Mouse (Mus musculus): ENCODE data around the gene Thra. TPM values are rescaled to one million over a fixed set of nuclear protein-coding genes. Genes with fewer than 3 reads are reported as not detected.

The Thra gene
- polyA plus RNA-seq, 1 experiment = 83.9 TPM

GRCm38 (mm10) chr11:98784139-98784538 is 43.7 kb downstream of the Thra start:
- peak overlapping the region; percentile 86 for H3K27ac ChIP-seq (ENCODE audit: insufficient read depth, low read length)

GRCm38 (mm10) chr11:98785214-98785613 is 44.8 kb downstream of the Thra start:
- peaks cover 18% of the 10 kb centered on the region for H3K4me1 ChIP-seq (ENCODE audit: control insufficient read depth, insufficient read depth, low read length)
- no peak overlapping the region for H3K4me3 ChIP-seq (ENCODE audit: insufficient read depth, low read length)
- TF ChIP-seq CTCF (IDR thresholded peaks at IDR 0.05; ENCODE audit: borderline replicate concordance, insufficient read depth, low read length) (no peak), POLR2A (IDR thresholded peaks at IDR 0.05; ENCODE audit: low read depth, low read length) (no peak)
- peak overlapping the region; percentile 88 for H3K27ac ChIP-seq (ENCODE audit: insufficient read depth, low read length)

More at GRCm38 (mm10) chr11:98784139-98784538, 43.7 kb downstream of the Thra start:
- TF ChIP-seq CTCF (IDR thresholded peaks at IDR 0.05; ENCODE audit: borderline replicate concordance, insufficient read depth, low read length) (no peak), POLR2A (IDR thresholded peaks at IDR 0.05; ENCODE audit: low read depth, low read length) (no peak)
- peaks cover 18% of the 10 kb centered on the region for H3K4me1 ChIP-seq (ENCODE audit: control insufficient read depth, insufficient read depth, low read length)
- H3K4me3 ChIP-seq (ENCODE audit: insufficient read depth, low read length) = no peak overlapping the region

GRCm38 (mm10) chr11:98785772-98786281 is 45.4 kb downstream of the Thra start:
- Histone ChIP-seq H3K4me3 (ENCODE audit: insufficient read depth, low read length) (no peak overlapping the region), H3K27ac (ENCODE audit: insufficient read depth, low read length) (peak overlapping the region; percentile 88), H3K4me1 (ENCODE audit: control insufficient read depth, insufficient read depth, low read length) (peaks cover 18% of the 10 kb centered on the region)
- TF ChIP-seq CTCF (IDR thresholded peaks at IDR 0.05; ENCODE audit: borderline replicate concordance, insufficient read depth, low read length) (peak; percentile 54; the same call in 1 of the 2 replicates), POLR2A (IDR thresholded peaks at IDR 0.05; ENCODE audit: low read depth, low read length) (0 out of 2 replicates have a peak, but pooled peaks have one; percentile 16)

GRCm38 (mm10) chr11:98786359-98787214 is 46.1 kb downstream of the Thra start:
- Histone ChIP-seq H3K27ac (ENCODE audit: insufficient read depth, low read length) (peak overlapping the region; percentile 88), H3K4me1 (ENCODE audit: control insufficient read depth, insufficient read depth, low read length) (peaks cover 18% of the 10 kb centered on the region), H3K4me3 (ENCODE audit: insufficient read depth, low read length) (no peak overlapping the region)
- TF ChIP-seq CTCF (IDR thresholded peaks at IDR 0.05; ENCODE audit: borderline replicate concordance, insufficient read depth, low read length) (peak; percentile 48; the same call in 1 of the 2 replicates), POLR2A (IDR thresholded peaks at IDR 0.05; ENCODE audit: low read depth, low read length) (no peak)

GRCm38 (mm10) chr11:98787229-98787628 is 46.8 kb downstream of the Thra start:
- Histone ChIP-seq H3K4me3 (ENCODE audit: insufficient read depth, low read length) (no peak overlapping the region), H3K4me1 (ENCODE audit: control insufficient read depth, insufficient read depth, low read length) (peaks cover 18% of the 10 kb centered on the region), H3K27ac (ENCODE audit: insufficient read depth, low read length) (peak overlapping the region; percentile 38; the same call in 1 of the 2 replicates)
- TF ChIP-seq POLR2A (IDR thresholded peaks at IDR 0.05; ENCODE audit: low read depth, low read length) (no peak), CTCF (IDR thresholded peaks at IDR 0.05; ENCODE audit: borderline replicate concordance, insufficient read depth, low read length) (no peak)

- TF ChIP-seq CTCF (IDR thresholded peaks at IDR 0.05; ENCODE audit: borderline replicate concordance, insufficient read depth, low read length) (no peak), POLR2A (IDR thresholded peaks at IDR 0.05; ENCODE audit: low read depth, low read length) (no peak)
- no peak overlapping the region for H3K4me3 ChIP-seq (ENCODE audit: insufficient read depth, low read length)
- no peak overlapping the region for H3K27ac ChIP-seq (ENCODE audit: insufficient read depth, low read length)
- H3K4me1 ChIP-seq (ENCODE audit: control insufficient read depth, insufficient read depth, low read length) = peaks cover 15% of the 10 kb centered on the region
Observed at GRCm38 (mm10) chr11:98787691-98788090, 47.3 kb downstream of the Thra start.

- TF ChIP-seq CTCF (IDR thresholded peaks at IDR 0.05; ENCODE audit: borderline replicate concordance, insufficient read depth, low read length) = no peak
- TF ChIP-seq POLR2A (IDR thresholded peaks at IDR 0.05; ENCODE audit: low read depth, low read length) = no peak
- Histone ChIP-seq H3K27ac (ENCODE audit: insufficient read depth, low read length) (peak overlapping the region; percentile 22), H3K4me3 (ENCODE audit: insufficient read depth, low read length) (no peak overlapping the region), H3K4me1 (ENCODE audit: control insufficient read depth, insufficient read depth, low read length) (peaks cover 12% of the 10 kb centered on the region)
Observed at GRCm38 (mm10) chr11:98788139-98788538, 47.7 kb downstream of the Thra start.

GRCm38 (mm10) chr11:98788550-98789218 is 48.2 kb downstream of the Thra start:
- peaks cover 10% of the 10 kb centered on the region for H3K4me1 ChIP-seq (ENCODE audit: control insufficient read depth, insufficient read depth, low read length)
- H3K4me3 ChIP-seq (ENCODE audit: insufficient read depth, low read length) = peak overlapping the region; percentile 41
- TF ChIP-seq CTCF (IDR thresholded peaks at IDR 0.05; ENCODE audit: borderline replicate concordance, insufficient read depth, low read length) (peak; percentile 63; the same call in 1 of the 2 replicates), POLR2A (IDR thresholded peaks at IDR 0.05; ENCODE audit: low read depth, low read length) (peak; percentile 34; the same call in 1 of the 2 replicates)

GRCm38 (mm10) chr11:98789219-98789807 is 48.9 kb downstream of the Thra start:
- TF ChIP-seq CTCF (IDR thresholded peaks at IDR 0.05; ENCODE audit: borderline replicate concordance, insufficient read depth, low read length) (no peak), POLR2A (IDR thresholded peaks at IDR 0.05; ENCODE audit: low read depth, low read length) (peak; percentile 32; the same call in 1 of the 2 replicates)
- Histone ChIP-seq H3K4me3 (ENCODE audit: insufficient read depth, low read length) (peak overlapping the region; percentile 41), H3K27ac (ENCODE audit: insufficient read depth, low read length) (peak overlapping the region; percentile 39), H3K4me1 (ENCODE audit: control insufficient read depth, insufficient read depth, low read length) (peaks cover 4% of the 10 kb centered on the region)

More at GRCm38 (mm10) chr11:98788550-98789218, 48.2 kb downstream of the Thra start:
- H3K27ac ChIP-seq (ENCODE audit: insufficient read depth, low read length) = peak overlapping the region; percentile 39
